Mouse (Mus musculus) cerebellum, adult 11-12 months (tissue): ENCODE data around the gene Acp5.
"Not testable (repeated sequence)": the region's sequence is repeated elsewhere in the genome, so short reads cannot be mapped to it uniquely, and the experiment has no call there.

Experiments used
- DNase-seq: peaks from one replicate; pipeline ENCODE4 v3.0.0; 2022

The Acp5 gene

GRCm38 (mm10) chr9:22135644-22136390 is at the start of gene Acp5:
TSS of gene Acp5 (minus strand) at chr9:22135711.
- DNase-seq: no peak

- DNase-seq: no peak
Measured at GRCm38 (mm10) chr9:22172318-22172717, 36.8 kb upstream of the Acp5 start.

- DNase-seq: no peak
Measured at GRCm38 (mm10) chr9:22169327-22169726, 33.8 kb upstream of the Acp5 start.

GRCm38 (mm10) chr9:22167751-22168150 is 32.2 kb upstream of the Acp5 start:
- no peak for DNase-seq

- DNase-seq: no peak
Measured at GRCm38 (mm10) chr9:22166686-22167085, 31.2 kb upstream of the Acp5 start.

GRCm38 (mm10) chr9:22165964-22166363 is 30.5 kb upstream of the Acp5 start:
- no peak for DNase-seq

GRCm38 (mm10) chr9:22164711-22165668 is 29.5 kb upstream of the Acp5 start:
- peak; percentile 61 for DNase-seq

- DNase-seq: no peak
Measured at GRCm38 (mm10) chr9:22162912-22163311, 27.4 kb upstream of the Acp5 start.

- no peak for DNase-seq
Measured at GRCm38 (mm10) chr9:22162305-22162704, 26.8 kb upstream of the Acp5 start.

- no peak for DNase-seq
Measured at GRCm38 (mm10) chr9:22161299-22161698, 25.8 kb upstream of the Acp5 start.

GRCm38 (mm10) chr9:22157516-22158265 is 22.2 kb upstream of the Acp5 start:
- DNase-seq: peak; percentile 58

GRCm38 (mm10) chr9:22156497-22157245 is 21.2 kb upstream of the Acp5 start, which contains the start of gene Pigyl:
TSS of gene Pigyl (plus strand) at chr9:22156846.
- DNase-seq: peak; percentile 98

GRCm38 (mm10) chr9:22155614-22156013 is 20.1 kb upstream of the Acp5 start:
- peak; percentile 57 for DNase-seq

GRCm38 (mm10) chr9:22153810-22154209 is 18.3 kb upstream of the Acp5 start:
- DNase-seq: no peak

GRCm38 (mm10) chr9:22150946-22151345 is 15.4 kb upstream of the Acp5 start:
- DNase-seq: no peak

GRCm38 (mm10) chr9:22150249-22150693 is 14.8 kb upstream of the Acp5 start:
- DNase-seq: not testable (repeated sequence)

- no peak for DNase-seq
Measured at GRCm38 (mm10) chr9:22149426-22150248, 14.1 kb upstream of the Acp5 start.

GRCm38 (mm10) chr9:22144304-22144965 is 8.9 kb upstream of the Acp5 start:
- DNase-seq: no peak

- peak; percentile 78 for DNase-seq
Measured at GRCm38 (mm10) chr9:22143108-22144037, 7.9 kb upstream of the Acp5 start.
